Mouse (Mus musculus) kidney, adult 2 months (tissue): ENCODE results near the gene Jade1. TPM values are rescaled to one million over a fixed set of nuclear protein-coding genes. Genes with fewer than 3 reads are reported as not detected.

Source experiments
- DNase-seq: peaks from one replicate; pipeline ENCODE4 v3.0.0; 2021
- H3K27ac ChIP-seq: fragments of 200-500 bp; 2 replicates; pipeline ENCODE4 v1.5.1; 2012; ENCODE audit warnings: low read depth, low read length, control low read depth, inconsistent platforms; ENCODE audit not compliant: insufficient read depth
- H3K27me3 ChIP-seq: fragments of 200-500 bp; replicated peaks from 2 replicates; pipeline ENCODE4 v1.6.1; 2012; ENCODE audit warnings: mild to moderate bottlenecking, moderate library complexity, low read length, inconsistent platforms; ENCODE audit not compliant: control insufficient read depth, insufficient read depth
- H3K36me3 ChIP-seq: fragments of 200-500 bp; 2 replicates; pipeline ENCODE4 v1.6.1; 2012; ENCODE audit warnings: mild to moderate bottlenecking, moderate library complexity, low read length, inconsistent platforms; ENCODE audit not compliant: control insufficient read depth, insufficient read depth
- H3K4me1 ChIP-seq: fragments of 200-500 bp; 2 replicates; pipeline ENCODE4 v1.6.1; 2011; ENCODE audit warnings: low read length; ENCODE audit not compliant: control insufficient read depth, insufficient read depth
- H3K4me3 ChIP-seq: fragments of 200-500 bp; 2 replicates; pipeline ENCODE4 v1.5.1; 2011; ENCODE audit warnings: mild to moderate bottlenecking, low read depth, low read length, control low read depth; ENCODE audit not compliant: insufficient read depth
- CTCF ChIP-seq: fragments of 200-500 bp; conservative IDR thresholded peaks from 2 replicates; pipeline ENCODE4 v1.5.1; 2011; ENCODE audit warnings: low read depth, mild to moderate bottlenecking, control low read depth, low read length, moderate library complexity, mixed read lengths; ENCODE audit not compliant: insufficient read depth, insufficient read length
- POLR2A ChIP-seq: fragments of 200-500 bp; IDR thresholded peaks from one replicate; pipeline ENCODE4 v1.6.1; 2011; ENCODE audit warnings: low read depth, low read length, control low read depth
- WGBS: fragments of 180-500 bp; shearing (Covaris S2); methylation state at CpG from one replicate; pipeline ENCODE4 v1.1.7; 2018; 5-methylcytosine and 5-hydroxymethylcytosine counted together
- polyA plus RNA-seq: library from polyadenylated mRNA; depleted of rRNA; stranded (reverse); fragments of >200 nt; gene quantifications from 2 replicates; pipeline ENCODE4 v1.2.3, GENCODE M21; 2012

Jade1 gene
- polyA plus RNA-seq, 1 experiment, result 29.9 TPM

GRCm38 (mm10) chr3:41548238-41548637, 7.3 kb upstream of the Jade1 start:
- H3K4me1 ChIP-seq, result no peaks in the 10 kb centered on the region
- no peaks in the 10 kb centered on the region for H3K27me3 ChIP-seq
- DNase-seq, result no peak
- H3K4me3 ChIP-seq, result no peak overlapping the region
- WGBS, result 79% methylated on average over 4 of the region's 4 CpGs
- no peaks in the 10 kb centered on the region for H3K36me3 ChIP-seq
- H3K27ac ChIP-seq, result no peak overlapping the region
- no peak for TF ChIP-seq POLR2A
- no peak for TF ChIP-seq CTCF

GRCm38 (mm10) chr3:41551671-41552070, 3.9 kb upstream of the Jade1 start:
- 89% methylated on average over 3 of the region's 3 CpGs for WGBS
- Histone ChIP-seq H3K27me3 (no peaks in the 10 kb centered on the region), H3K4me3 (no peak overlapping the region), H3K4me1 (no peaks in the 10 kb centered on the region), H3K27ac (no peak overlapping the region), H3K36me3 (no peaks in the 10 kb centered on the region)
- TF ChIP-seq POLR2A (no peak), CTCF (no peak)
- DNase-seq, result no peak

- no peaks in the 10 kb centered on the region for H3K27me3 ChIP-seq
- no peak for DNase-seq
- TF ChIP-seq POLR2A (no peak), CTCF (no peak)
- WGBS, result 83% methylated on average over 11 of the region's 11 CpGs
- H3K27ac ChIP-seq, result no peak overlapping the region
- no peak overlapping the region for H3K4me3 ChIP-seq
- no peaks in the 10 kb centered on the region for H3K36me3 ChIP-seq
- no peaks in the 10 kb centered on the region for H3K4me1 ChIP-seq
Observed at GRCm38 (mm10) chr3:41552777-41553548, 2.6 kb upstream of the Jade1 start.

- Histone ChIP-seq H3K27me3 (no peaks in the 10 kb centered on the region), H3K36me3 (no peaks in the 10 kb centered on the region), H3K4me3 (no peak overlapping the region), H3K4me1 (no peaks in the 10 kb centered on the region), H3K27ac (no peak overlapping the region)
- DNase-seq, result no peak
- WGBS, result 71% methylated on average over 4 of the region's 4 CpGs
- TF ChIP-seq CTCF, result no peak
- TF ChIP-seq POLR2A, result no peak
Observed at GRCm38 (mm10) chr3:41553681-41554080, 1.9 kb upstream of the Jade1 start.

- WGBS, result 89% methylated on average over 24 of the region's 24 CpGs
- Histone ChIP-seq H3K4me3 (no peak overlapping the region), H3K27ac (no peak overlapping the region), H3K4me1 (no peaks in the 10 kb centered on the region), H3K36me3 (no peaks in the 10 kb centered on the region), H3K27me3 (no peaks in the 10 kb centered on the region)
- TF ChIP-seq POLR2A (no peak), CTCF (no peak)
- no peak for DNase-seq
Observed at GRCm38 (mm10) chr3:41554480-41555475, 753 bp upstream of the Jade1 start.

GRCm38 (mm10) chr3:41556451-41557266, 1.1 kb downstream of the Jade1 start:
- Histone ChIP-seq H3K27ac (no peak overlapping the region), H3K4me3 (no peak overlapping the region), H3K4me1 (no peaks in the 10 kb centered on the region), H3K27me3 (no peaks in the 10 kb centered on the region), H3K36me3 (no peaks in the 10 kb centered on the region)
- TF ChIP-seq POLR2A, result no peak
- 89% methylated on average over 9 of the region's 11 CpGs for WGBS
- DNase-seq, result no peak
